Mouse (Mus musculus) forebrain, embryonic 13.5 days (tissue): ENCODE measurements around the gene Prkcq. TPM values are rescaled to one million over a fixed set of nuclear protein-coding genes. Genes with fewer than 3 reads are reported as not detected.

Experiments
- ATAC-seq: fragments of 200-750 bp; cut with Nextera tagmentation; 2 replicates; pipeline ENCODE4 v1.8.0; 2017
- H3K27ac ChIP-seq: fragments of 300-500 bp; sonication (generic); 2 replicates; pipeline ENCODE4 v1.5.1; 2015; ENCODE audit warnings: inconsistent platforms, mild to moderate bottlenecking, moderate library complexity
- H3K27me3 ChIP-seq: fragments of 300-500 bp; sonication (generic); 2 replicates; pipeline ENCODE4 v1.6.1; 2015; ENCODE audit warnings: mild to moderate bottlenecking, inconsistent platforms
- H3K36me3 ChIP-seq: fragments of 300-500 bp; sonication (generic); 2 replicates; pipeline ENCODE4 v1.6.1; 2015; ENCODE audit warnings: mild to moderate bottlenecking, inconsistent platforms; ENCODE audit not compliant: poor library complexity, severe bottlenecking
- H3K4me1 ChIP-seq: fragments of 300-500 bp; sonication (generic); 2 replicates; pipeline ENCODE4 v1.6.1; 2015; ENCODE audit warnings: inconsistent platforms
- H3K4me2 ChIP-seq: fragments of 300-500 bp; sonication (generic); 2 replicates; pipeline ENCODE4 v1.6.1; 2015; ENCODE audit warnings: inconsistent platforms, mild to moderate bottlenecking, moderate library complexity
- H3K4me3 ChIP-seq: fragments of 300-500 bp; sonication (generic); 2 replicates; pipeline ENCODE4 v1.5.1; 2015; ENCODE audit warnings: mild to moderate bottlenecking, inconsistent platforms
- H3K9ac ChIP-seq: fragments of 300-500 bp; sonication (generic); 2 replicates; pipeline ENCODE4 v1.6.1; 2015; ENCODE audit warnings: mild to moderate bottlenecking, inconsistent platforms
- H3K9me3 ChIP-seq: fragments of 300-500 bp; sonication (generic); replicated peaks from 2 replicates; pipeline ENCODE4 v1.6.1; 2016; ENCODE audit warnings: inconsistent platforms
- WGBS: fragments of 180-500 bp; shearing (Covaris S2); methylation state at CpG from one replicate; pipeline ENCODE4 v1.1.7; 2015; 5-methylcytosine and 5-hydroxymethylcytosine counted together
- polyA plus RNA-seq: library from polyadenylated mRNA; unstranded; fragments of >200 nt; fragmentation: Nextera tagmentation; extraction: Ambion mirVana; gene quantifications from 2 replicates; pipeline ENCODE4 v1.2.1, GENCODE M21; 2015

Gene Prkcq
- polyA plus RNA-seq, 1 experiment from 2014 or later: 1.1 TPM

GRCm38 (mm10) chr2:11278965-11279364, 107.1 kb downstream of the Prkcq start:
- Histone ChIP-seq H3K36me3 (no peaks in the 10 kb centered on the region), H3K27ac (no peak overlapping the region), H3K27me3 (no peaks in the 10 kb centered on the region), H3K9ac (no peak overlapping the region), H3K4me1 (no peaks in the 10 kb centered on the region), H3K4me2 (no peak overlapping the region), H3K9me3 (no peaks in the 10 kb centered on the region), H3K4me3 (no peak overlapping the region)
- WGBS: 64% methylated on average over 7 of the region's 7 CpGs
- no peak for ATAC-seq

- H3K27me3 ChIP-seq: no peaks in the 10 kb centered on the region
- H3K4me3 ChIP-seq: no peak overlapping the region
- H3K4me1 ChIP-seq: no peaks in the 10 kb centered on the region
- no peaks in the 10 kb centered on the region for H3K9me3 ChIP-seq
- no peaks in the 10 kb centered on the region for H3K36me3 ChIP-seq
- 85% methylated on average over 2 of the region's 2 CpGs for WGBS
- no peak overlapping the region for H3K27ac ChIP-seq
- no peak overlapping the region for H3K9ac ChIP-seq
- ATAC-seq: no peak
- H3K4me2 ChIP-seq: no peak overlapping the region
Observed at GRCm38 (mm10) chr2:11280247-11280646, 108.3 kb downstream of the Prkcq start.

- no peak overlapping the region for H3K27ac ChIP-seq
- H3K27me3 ChIP-seq: no peaks in the 10 kb centered on the region
- no peaks in the 10 kb centered on the region for H3K4me1 ChIP-seq
- H3K4me2 ChIP-seq: no peak overlapping the region
- no peak overlapping the region for H3K4me3 ChIP-seq
- no peaks in the 10 kb centered on the region for H3K9me3 ChIP-seq
- 67% methylated on average over 18 of the region's 18 CpGs for WGBS
- ATAC-seq: peak; percentile 82
- H3K36me3 ChIP-seq: no peaks in the 10 kb centered on the region
- no peak overlapping the region for H3K9ac ChIP-seq
Observed at GRCm38 (mm10) chr2:11287834-11288530, 116.1 kb downstream of the Prkcq start.

DNA sequence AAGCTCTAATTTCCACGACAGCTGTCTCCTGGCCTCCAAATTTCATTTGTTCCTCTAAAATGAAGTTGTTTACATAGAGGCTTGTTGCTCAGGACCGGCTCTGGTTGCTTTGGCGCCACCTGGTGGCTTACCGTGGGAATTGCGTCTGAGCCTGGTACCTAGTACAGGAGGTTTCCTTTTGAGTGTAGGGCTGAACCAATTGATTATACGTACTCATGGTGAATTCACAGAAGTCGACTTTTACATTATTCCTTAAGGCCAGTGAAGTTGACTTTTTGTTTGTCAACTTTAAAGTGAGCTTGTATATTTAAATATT, 116.6 kb downstream of the Prkcq start:
- no peak overlapping the region for H3K27ac ChIP-seq
- H3K27me3 ChIP-seq: no peaks in the 10 kb centered on the region
- 6% methylated on average over 7 of the region's 7 CpGs for WGBS
- no peak overlapping the region for H3K9ac ChIP-seq
- no peak overlapping the region for H3K4me2 ChIP-seq
- H3K4me3 ChIP-seq: no peak overlapping the region
- no peaks in the 10 kb centered on the region for H3K36me3 ChIP-seq
- H3K9me3 ChIP-seq: no peaks in the 10 kb centered on the region
- H3K4me1 ChIP-seq: no peaks in the 10 kb centered on the region
- ATAC-seq: peak; percentile 91

GRCm38 (mm10) chr2:11290931-11291330, 119.0 kb downstream of the Prkcq start:
- no peak overlapping the region for H3K9ac ChIP-seq
- H3K36me3 ChIP-seq: no peaks in the 10 kb centered on the region
- no peak overlapping the region for H3K27ac ChIP-seq
- 89% methylated on average over 6 of the region's 6 CpGs for WGBS
- H3K27me3 ChIP-seq: no peaks in the 10 kb centered on the region
- no peaks in the 10 kb centered on the region for H3K9me3 ChIP-seq
- no peaks in the 10 kb centered on the region for H3K4me1 ChIP-seq
- no peak overlapping the region for H3K4me2 ChIP-seq
- ATAC-seq: no peak
- H3K4me3 ChIP-seq: no peak overlapping the region

DNA sequence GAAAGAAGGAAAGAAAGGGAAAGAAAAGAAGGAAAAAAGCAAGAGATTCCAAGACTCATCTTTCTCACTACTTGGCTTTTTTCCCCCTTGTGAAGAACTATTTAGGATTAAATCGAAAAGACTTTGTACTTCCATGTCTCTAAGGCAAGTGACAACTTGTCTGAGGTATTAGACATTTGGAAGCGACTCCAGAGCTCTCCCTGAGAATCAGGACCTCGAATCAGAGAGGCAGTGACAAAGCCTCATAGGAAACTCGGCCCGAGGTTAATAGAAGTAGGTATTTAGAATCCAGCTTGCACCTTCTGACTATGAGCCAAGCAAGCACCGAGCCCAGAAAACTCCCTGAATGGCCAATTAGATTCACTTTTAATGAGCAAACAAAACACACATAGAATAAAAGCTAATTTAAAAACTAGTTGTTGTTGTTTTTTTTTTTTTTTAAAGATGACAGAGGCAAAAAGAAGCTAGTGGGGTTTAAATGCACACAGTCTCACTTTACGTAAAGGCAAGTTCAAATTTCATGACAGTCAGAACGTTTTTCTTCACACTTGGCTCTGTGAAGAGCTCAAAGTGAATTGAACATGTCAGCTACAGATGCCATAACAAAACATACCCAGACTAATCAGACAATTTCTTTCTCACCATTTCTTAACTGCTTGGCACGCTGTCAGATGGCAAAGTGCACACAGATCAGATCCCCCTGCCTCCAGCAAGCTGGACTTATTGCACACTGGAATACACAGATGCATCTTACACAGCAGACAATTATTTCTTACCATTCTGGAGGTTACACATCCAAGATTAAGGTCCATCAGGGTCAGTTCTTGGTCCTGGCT, 119.9 kb downstream of the Prkcq start:
- Histone ChIP-seq H3K9ac (no peak overlapping the region), H3K9me3 (no peaks in the 10 kb centered on the region), H3K4me3 (no peak overlapping the region), H3K4me2 (no peak overlapping the region), H3K27me3 (no peaks in the 10 kb centered on the region), H3K27ac (no peak overlapping the region), H3K4me1 (no peaks in the 10 kb centered on the region), H3K36me3 (no peaks in the 10 kb centered on the region)
- WGBS: 50% methylated on average over 9 of the region's 9 CpGs
- no peak for ATAC-seq

GRCm38 (mm10) chr2:11293144-11293543, 121.2 kb downstream of the Prkcq start:
- ATAC-seq: no peak
- 88% methylated on average over 13 of the region's 13 CpGs for WGBS
- no peaks in the 10 kb centered on the region for H3K9me3 ChIP-seq
- no peak overlapping the region for H3K4me2 ChIP-seq
- no peak overlapping the region for H3K9ac ChIP-seq
- H3K4me3 ChIP-seq: no peak overlapping the region
- H3K27me3 ChIP-seq: no peaks in the 10 kb centered on the region
- H3K36me3 ChIP-seq: no peaks in the 10 kb centered on the region
- H3K4me1 ChIP-seq: no peaks in the 10 kb centered on the region
- no peak overlapping the region for H3K27ac ChIP-seq

GRCm38 (mm10) chr2:11294643-11295191, 122.8 kb downstream of the Prkcq start:
- WGBS: 81% methylated on average over 5 of the region's 5 CpGs
- no peak overlapping the region for H3K27ac ChIP-seq
- ATAC-seq: no peak
- H3K27me3 ChIP-seq: no peaks in the 10 kb centered on the region
- H3K4me2 ChIP-seq: no peak overlapping the region
- H3K36me3 ChIP-seq: no peaks in the 10 kb centered on the region
- no peaks in the 10 kb centered on the region for H3K9me3 ChIP-seq
- H3K9ac ChIP-seq: no peak overlapping the region
- H3K4me3 ChIP-seq: no peak overlapping the region
- H3K4me1 ChIP-seq: no peaks in the 10 kb centered on the region

DNA sequence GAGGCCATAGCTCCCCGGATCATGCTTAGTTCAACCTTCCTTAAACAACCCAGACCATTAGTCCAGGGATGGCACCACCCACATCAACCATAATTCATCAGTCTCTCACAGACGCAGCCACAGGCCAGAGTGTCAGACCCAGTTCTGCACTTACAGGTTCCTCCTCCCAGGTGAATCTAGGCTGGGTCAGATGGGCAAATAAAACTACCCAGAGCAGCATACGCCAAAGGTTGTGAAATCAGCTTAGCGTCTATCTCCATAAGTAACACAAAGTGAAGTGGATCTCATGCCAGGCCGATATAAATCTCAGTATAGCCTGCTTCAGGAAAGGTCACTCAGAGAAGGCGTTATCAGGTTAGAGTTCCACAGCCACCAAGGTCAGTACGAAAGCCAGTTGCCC, 126.9 kb downstream of the Prkcq start:
- H3K27ac ChIP-seq: no peak overlapping the region
- H3K27me3 ChIP-seq: no peaks in the 10 kb centered on the region
- H3K9me3 ChIP-seq: no peaks in the 10 kb centered on the region
- no peak overlapping the region for H3K9ac ChIP-seq
- H3K4me2 ChIP-seq: no peak overlapping the region
- ATAC-seq: no peak
- no peaks in the 10 kb centered on the region for H3K4me1 ChIP-seq
- 90% methylated on average over 7 of the region's 7 CpGs for WGBS
- H3K36me3 ChIP-seq: no peaks in the 10 kb centered on the region
- no peak overlapping the region for H3K4me3 ChIP-seq

GRCm38 (mm10) chr2:11299366-11299765, 127.5 kb downstream of the Prkcq start:
- Histone ChIP-seq H3K27ac (no peak overlapping the region), H3K4me1 (no peaks in the 10 kb centered on the region), H3K9ac (no peak overlapping the region), H3K27me3 (no peaks in the 10 kb centered on the region), H3K4me2 (no peak overlapping the region), H3K4me3 (no peak overlapping the region), H3K9me3 (no peaks in the 10 kb centered on the region), H3K36me3 (no peaks in the 10 kb centered on the region)
- WGBS: 36% methylated on average over 1 of the region's 1 CpGs
- no peak for ATAC-seq

DNA sequence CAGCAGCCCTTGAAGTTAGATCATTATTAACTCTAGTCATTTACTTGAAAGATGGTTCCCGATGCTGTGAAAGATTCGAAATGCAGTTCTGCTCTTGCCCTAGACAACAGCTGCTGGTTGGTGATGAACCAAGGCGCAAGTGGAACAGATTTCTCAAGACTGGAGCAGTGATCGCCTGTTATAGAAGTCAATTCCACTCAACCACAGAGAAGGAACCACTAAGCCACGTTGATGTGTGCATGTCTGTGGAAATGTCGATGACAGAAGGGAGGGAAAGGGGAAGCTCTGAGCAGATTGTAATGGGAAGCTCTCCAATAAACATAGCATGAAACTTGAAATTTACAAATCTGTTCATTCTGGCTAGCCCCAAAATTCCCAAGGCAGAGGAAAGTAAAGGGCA, 128.5 kb downstream of the Prkcq start:
- Histone ChIP-seq H3K27ac (no peak overlapping the region), H3K4me3 (no peak overlapping the region), H3K36me3 (no peaks in the 10 kb centered on the region), H3K27me3 (no peaks in the 10 kb centered on the region), H3K4me2 (no peak overlapping the region), H3K4me1 (no peaks in the 10 kb centered on the region), H3K9ac (no peak overlapping the region), H3K9me3 (no peaks in the 10 kb centered on the region)
- ATAC-seq: no peak
- WGBS: 87% methylated on average over 6 of the region's 6 CpGs

DNA sequence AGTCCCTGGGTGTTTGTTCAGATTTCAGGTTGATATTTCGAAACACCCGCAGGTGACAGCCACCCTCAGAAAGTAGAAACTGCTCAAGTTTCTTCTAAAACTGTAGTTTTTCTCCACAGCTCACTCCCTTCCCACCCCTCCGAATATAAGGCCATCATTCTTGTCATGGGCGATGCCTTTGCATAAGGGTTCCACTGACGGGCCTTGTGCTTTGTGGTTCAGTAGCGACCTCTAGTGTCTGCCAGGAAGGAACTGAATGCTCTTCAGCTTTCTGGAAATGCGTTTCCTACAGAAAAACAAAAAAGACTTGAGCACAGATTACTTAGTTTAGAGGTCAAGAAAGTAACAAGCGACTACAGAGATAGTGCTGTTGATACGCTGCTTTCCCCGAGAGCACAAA, 148.3 kb downstream of the Prkcq start:
- no peak for ATAC-seq
- H3K4me1 ChIP-seq: no peaks in the 10 kb centered on the region
- H3K9ac ChIP-seq: no peak overlapping the region
- no peaks in the 10 kb centered on the region for H3K27me3 ChIP-seq
- no peak overlapping the region for H3K27ac ChIP-seq
- WGBS: 38% methylated on average over 10 of the region's 10 CpGs
- H3K4me2 ChIP-seq: no peak overlapping the region
- no peaks in the 10 kb centered on the region for H3K9me3 ChIP-seq
- H3K36me3 ChIP-seq: no peaks in the 10 kb centered on the region
- H3K4me3 ChIP-seq: no peak overlapping the region
